Mouse (Mus musculus) frontal cortex, postnatal 10 days (tissue): ENCODE measurements around the gene Ppp1r12b.

Source experiments
- DNase-seq, 2 experiments: peaks; one replicate each; pipeline ENCODE4 v3.0.0; 2022; ENCODE audit warnings: low spot score in 2 of 2, mixed read lengths in 1 of 2

Ppp1r12b gene

DNA sequence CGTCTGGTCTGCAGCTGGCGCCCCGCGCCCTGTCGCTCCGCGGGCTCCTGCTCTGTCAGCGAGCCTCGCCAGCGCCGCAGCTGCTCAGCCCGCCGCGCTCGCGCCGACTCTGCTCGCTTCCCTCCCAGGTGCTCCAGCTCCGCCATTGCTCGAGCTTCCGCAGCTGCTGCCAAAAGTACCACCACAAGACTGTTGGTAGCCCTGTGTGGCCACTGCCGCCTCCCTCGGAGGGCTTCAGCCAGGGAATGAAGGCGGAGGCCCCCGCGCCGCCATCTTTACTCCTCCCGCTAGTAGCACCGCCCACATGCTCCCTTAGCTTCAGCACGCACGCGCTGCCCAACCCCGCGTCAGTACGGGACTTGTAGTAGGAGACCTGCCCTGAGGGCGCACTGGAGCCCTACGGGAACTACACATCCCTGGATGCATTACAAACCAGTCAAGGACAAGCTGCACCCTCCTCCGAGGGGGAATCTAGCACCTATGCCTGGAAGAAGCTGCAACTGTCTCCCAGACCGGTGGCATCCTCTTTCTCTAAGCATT, at the start of gene Ppp1r12b:
Gene Ppp1r12b (minus strand): TSS at position 306 of the 540 bp plus-strand sequence.
- DNase-seq: peak; percentile 97 to 98

DNA sequence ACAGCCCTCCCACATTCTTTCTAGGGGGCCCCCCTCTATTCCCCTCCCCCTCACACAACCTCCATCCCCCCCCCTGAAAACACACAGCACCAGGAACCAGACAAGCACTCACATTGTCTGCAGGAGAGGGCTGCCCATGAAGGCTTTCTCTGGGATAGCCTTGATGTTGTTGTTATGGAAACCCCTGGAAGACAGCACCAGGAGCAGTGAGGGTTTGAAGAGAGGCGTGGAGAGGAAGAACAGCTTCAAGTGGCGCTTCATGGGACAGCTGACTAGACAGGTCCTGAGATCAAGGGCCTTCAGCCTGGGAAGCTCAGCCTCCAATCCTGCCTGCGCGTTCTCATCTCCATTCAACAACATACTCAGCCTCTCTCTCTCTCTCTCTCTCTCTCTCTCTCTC, 47.6 kb upstream of the Ppp1r12b start:
- no peak for DNase-seq

DNA sequence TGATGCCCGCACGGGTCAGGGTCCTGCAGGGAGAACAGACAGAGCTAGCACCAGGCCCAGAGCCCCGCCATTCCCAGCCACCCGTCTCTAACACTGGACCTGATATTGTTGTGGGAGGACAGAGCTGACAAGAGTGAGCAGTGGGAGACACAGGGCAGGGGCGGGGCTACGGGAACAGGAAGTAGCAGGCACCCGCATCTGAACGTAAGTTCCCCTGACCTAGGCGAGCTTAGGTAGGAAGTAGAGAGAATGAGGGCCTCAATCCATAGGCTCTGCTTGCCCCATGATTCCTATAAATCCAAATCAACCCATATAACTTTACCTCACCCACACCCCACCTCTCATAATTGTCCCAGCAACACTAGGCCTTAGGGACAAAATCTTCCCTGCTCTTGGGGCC, 44.8 kb upstream of the Ppp1r12b start:
- no peak for DNase-seq

DNA sequence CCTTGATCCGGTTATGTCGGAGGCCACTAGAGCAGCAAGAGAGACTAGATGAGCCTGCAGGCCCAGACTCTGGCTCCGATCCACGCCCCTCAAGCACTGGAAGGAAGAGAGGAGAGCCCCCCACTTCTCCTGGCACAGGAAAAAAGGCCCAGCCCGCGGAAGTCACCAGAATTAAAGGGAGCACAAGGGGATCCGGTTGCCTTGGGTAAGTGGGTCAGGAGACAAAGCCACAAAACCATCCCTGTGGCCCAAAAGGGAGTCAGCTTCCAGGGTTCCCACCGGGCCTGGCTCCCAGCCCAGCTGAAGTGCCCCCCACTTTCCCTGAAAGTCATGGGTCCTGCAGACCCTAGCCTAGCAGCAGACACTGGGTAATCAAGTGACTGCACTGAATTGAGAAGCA, 42.5 kb upstream of the Ppp1r12b start:
- peak; percentile 27 to 28 for DNase-seq

DNA sequence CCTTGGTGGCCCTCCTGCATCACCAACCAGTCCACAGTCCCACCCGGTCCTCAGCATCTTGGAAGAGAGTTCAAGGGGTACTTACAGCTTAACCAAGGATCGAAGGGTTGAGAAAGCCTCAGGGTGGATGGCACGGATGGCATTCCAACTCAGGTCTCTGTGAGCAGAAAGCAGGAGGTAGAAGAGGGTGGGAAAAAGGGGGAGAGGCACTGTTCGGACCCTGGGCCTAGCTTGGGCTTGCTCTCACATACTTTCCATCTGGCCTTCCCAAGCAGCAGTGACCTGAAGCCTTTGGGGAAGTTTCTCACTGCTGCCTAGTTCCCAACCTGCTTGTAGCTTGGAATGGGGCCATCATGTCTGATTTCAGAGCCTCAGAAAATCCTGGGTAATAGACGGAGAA, 41.8 kb upstream of the Ppp1r12b start:
- no peak for DNase-seq

DNA sequence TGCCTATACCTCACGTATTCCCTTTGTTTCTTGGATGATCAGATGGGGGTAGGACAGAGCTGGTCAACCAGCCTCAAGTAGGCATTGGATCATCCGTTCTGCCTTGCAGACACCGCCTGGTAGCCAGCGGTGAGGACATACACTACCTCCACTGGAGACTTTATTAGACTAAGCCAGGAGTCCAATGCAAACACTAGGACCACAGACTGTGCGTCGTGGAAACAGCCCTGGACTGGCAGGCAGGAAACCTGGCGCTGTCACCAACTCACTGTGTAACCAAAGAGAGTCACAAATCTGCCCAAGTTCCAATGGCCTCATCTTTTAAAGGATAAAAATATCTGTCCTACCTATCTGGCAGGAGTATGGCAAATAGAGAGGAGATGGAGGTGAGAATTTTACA, 40.7 kb upstream of the Ppp1r12b start:
- no peak for DNase-seq

DNA sequence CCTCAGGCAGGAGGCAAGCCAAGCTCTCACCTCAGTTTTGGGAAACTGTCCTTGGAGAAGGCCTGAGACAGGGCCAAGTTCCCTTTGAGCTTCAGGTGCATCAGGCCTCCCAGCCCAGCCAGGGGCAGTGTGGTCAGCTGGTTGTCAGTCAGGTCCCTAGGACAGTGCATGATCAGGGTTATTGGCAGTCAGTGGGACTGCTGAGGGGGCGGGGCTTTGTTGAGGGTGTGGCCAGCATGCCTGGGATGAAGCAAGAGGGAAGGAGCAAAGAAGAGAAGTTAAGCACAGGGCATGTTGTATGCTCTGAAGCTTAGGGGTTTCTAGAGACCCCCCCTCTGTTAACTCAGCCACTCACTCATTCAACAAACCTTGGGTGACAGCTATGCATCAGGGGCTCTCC, 40.2 kb upstream of the Ppp1r12b start:
- no peak for DNase-seq

DNA sequence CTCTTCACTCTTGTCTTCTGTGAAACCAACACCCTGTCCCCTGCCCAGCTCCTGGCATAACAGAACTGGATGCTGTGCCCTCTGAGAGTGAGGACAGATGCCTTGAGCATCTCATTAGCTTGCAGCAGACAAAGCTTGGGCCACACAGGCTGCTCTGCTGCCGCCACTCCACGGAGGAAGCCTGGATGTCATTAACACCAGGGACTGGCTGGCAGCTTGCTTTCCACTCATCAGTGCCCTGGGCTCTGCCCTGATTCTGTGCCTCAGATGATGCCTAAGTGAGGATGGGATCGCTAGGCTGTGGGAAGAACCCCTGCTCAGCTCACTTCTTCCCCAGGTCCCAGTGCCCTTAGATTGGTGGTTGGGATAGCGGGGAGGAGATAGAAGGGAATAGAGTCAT, 39.7 kb upstream of the Ppp1r12b start:
- DNase-seq: no peak

DNA sequence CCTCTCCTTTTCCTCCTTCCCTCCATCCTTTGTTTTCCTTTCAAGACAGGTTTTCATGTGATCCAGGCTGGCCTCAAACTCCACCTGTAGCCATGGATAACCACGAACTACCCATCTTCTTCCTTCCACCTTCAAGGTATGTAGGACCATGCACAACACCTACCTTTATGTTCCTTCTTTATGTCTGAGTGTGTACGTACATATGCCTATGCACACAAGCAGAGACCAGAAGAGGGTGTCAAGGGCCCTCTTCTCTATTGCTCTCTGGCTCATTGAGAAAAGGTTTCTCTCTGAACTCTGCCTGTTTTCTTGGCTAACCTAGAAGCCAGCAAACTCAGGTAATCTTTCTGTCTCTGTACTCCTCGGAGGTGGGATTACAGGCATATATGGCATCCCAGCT, 39.0 kb upstream of the Ppp1r12b start:
- DNase-seq: no peak

DNA sequence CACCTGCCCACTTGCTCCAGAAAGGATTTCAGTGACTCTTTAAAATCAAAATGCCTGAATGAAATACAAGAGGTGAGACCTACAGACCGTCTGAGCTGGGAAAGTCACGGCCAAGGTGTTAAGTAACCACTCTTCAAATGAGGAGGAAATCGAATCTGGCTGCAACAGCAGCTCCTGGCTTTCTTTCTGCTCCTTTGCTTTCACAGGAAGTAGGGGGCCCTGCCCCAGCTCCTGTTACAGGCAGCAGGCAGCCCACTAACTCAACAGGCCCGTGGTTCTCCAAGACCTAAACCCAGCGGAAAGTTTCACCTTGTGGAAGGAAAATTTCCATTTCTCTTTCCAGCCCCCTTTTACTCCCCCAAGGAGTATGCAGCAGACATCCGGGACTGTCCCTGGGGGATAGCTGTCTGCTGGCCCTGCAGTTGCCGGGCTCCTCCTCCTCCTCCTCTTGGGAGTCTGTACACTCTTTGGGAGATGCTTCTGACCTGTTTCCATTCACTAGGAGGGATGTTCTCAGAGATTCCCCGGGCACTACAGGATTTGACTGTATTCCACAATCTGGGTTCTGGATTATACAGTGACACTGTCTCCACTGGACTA, 36.4 kb upstream of the Ppp1r12b start:
- DNase-seq: no peak

DNA sequence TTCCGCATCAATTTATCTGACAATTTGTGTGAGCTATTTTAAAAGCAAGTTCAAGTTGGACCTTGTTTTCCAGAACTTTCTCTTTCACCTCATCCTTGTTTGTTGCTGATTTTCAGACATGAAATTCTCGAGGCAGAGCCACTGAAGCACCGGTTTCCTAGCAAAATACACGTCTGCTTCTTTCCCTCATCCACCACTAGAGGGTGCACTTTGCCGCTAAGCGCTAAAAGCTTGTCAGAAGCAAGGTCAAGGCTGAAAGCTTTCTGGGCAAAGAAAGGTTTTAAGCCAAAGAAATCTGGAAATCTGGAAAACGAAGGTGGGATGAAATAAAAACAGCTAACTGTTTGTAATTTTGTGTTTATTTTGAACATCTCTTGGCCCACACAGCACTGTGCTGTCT, 33.6 kb upstream of the Ppp1r12b start:
- peak; percentile 52 to 79 for DNase-seq

DNA sequence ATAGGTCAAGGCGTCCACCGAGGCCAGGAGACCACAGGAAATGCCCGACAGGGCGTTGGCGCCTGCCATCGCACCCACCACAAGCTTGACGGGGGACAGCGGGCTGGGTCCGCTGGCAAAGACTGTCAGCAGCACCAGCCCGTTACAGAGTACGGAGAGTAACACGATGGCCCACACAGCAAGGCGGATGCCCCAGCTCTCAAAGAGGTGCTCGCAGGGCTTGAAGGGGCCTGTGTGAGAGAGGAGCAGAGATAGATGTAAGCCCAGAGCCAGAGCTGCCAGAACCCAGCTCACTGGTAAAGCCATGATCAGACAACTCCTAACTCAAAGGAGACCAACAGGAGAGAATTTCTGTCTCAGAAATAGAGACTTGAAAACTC, 32.2 kb upstream of the Ppp1r12b start:
- no peak for DNase-seq

DNA sequence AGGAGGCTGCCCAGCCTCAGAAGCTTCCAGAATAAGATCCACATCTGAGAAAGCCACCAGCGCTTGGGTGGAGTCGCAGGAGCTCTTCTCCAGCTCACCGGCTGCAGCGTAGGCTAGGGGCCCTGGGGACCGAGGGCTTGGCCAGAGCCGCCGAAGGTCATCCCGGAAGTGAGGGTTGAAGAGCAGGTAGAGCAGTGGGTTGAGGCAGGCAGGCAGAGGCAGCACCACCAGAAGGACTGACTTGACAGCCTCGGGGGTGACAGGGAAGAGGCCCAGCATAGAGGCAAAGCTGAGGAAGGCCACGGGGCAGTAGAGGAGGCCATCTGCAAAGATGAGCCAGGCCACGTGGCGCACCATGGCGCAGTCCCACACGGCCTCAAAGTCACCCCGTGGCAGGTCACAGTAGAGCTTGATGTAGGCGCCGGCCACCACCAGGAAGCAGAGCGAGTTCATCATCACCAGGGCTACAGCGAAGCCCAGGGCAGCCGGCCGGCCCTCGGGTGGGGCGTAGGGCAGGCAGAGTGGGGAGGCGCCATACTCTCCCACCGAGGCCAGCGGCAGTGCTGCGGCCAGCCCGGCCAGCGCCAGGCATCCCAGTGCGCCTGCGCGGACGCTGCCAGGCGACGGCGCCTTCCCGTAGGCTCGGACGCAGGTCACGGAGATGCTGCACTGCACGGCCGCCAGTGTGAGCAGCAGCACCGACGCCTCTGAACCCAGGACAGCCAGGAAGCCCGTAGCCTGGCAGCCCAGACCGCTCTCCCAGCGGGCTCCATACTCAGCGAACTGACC, 31.6 kb upstream of the Ppp1r12b start:
- peak; percentile 19 to 40 for DNase-seq

DNA sequence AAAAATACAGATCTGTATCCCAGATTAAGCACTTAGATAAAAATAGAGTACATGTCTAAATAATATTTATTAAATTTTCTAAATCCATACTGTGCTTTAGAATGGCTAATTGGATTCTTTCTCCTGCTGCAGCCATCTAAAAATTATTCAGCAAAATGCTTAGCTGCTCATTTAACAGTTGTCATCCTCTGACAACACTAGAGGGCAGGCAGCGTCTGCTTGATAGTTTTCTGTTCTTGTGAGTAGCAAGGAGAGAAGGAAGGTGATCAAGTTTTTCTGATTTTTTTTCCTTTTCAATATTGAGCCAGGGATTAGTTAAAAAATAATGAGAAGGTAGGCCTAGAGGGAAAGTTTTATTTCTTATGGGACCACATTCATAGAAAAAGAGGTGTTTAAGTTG, 17.2 kb upstream of the Ppp1r12b start:
- no peak for DNase-seq

DNA sequence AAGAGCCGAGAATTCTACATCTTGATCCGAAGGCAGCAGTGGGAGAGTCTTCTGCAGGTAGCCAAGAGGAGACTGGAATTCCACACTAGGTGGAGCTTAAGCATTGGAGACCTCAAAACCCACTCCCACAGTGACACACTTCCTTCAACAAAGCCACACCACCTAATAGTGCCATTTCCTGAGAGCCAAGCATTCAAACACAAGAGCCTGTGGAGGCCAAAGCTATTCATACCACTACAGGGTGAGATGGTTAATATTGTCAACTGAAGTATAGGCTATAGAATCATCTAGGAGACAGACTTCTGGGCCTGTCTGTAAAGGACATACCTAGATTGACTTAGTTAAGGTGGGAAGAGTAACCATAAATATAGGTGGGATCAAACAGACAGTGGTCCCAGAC, 9.7 kb upstream of the Ppp1r12b start:
- DNase-seq: no peak

DNA sequence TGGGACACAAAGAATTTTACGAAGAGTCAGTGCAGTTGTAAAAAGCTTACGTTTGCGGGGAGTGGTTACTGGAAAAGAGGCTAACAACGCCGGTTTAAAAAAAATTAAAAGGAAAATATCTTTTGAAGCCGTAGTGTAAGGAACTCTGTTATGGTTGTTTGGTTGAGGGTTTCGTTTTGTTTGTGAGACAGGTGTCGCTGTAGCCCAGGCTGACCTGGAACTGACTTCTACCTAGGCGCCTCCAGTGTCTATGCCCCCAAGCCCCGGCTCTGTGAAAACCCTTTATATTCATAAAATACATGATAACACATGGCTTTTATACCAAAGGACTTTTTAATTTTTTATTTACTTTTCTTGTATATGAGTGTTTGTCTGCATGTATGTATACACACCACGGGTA, 7.1 kb upstream of the Ppp1r12b start:
- no peak for DNase-seq

DNA sequence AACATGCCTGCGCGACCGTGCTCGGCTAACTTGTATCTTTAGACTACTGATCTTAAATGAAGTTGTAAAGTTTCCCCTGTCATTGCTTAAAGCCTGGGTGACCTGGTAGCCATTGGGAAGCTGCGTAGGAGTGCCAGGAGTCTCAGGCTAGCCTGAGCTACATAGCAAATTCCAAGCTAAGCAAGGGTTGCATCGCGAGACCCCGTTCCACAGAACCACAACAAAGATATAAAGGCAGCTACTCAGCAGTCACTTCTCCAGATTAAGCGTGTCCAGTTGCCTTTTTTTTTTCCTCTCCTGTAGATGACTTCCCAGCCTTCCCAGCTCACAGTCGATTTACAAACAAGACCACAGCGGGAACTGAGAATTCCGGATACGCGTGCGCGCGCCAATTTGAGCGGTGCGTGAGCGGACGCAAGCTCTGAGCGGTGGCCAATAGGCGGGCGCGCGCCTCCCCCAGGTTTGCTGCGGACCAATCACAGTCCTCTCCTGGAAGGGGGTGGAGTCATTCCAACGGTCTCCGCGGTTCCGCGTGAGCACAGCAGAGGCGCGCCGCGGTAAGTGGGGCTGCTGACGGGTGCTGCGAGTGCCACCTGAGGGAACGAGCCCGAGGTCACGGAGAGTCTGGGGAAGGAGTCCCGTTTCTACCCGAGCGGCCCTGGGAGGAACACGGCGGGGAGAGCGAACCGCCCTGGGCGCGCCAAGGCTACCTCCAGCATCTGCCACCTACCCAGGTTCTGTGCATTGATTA, 6.5 kb upstream of the Ppp1r12b start, which contains the start of gene Ube2t:
Gene Ube2t (plus strand): TSS at position 513 of the 751 bp plus-strand sequence.
- peak; percentile 90 to 95 for DNase-seq

DNA sequence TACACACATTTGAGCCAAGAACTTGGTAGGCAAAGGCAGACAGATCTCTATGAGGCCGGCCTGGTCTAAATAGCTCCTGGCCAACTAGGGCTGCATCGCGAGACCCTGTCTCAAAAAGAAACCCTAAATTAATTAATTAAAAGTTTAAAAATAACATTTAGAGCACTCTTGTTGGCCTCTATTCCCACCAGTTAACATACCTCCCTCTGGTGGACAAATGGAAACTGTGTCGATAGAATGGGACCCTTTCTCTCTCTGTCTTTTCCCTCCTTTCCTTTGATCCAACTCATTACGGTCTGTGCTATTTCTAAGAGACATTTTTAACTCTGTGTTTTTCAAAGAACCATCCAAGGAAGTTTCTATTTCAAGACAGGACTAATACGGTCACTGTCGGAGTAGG, 4.9 kb upstream of the Ppp1r12b start:
- no peak for DNase-seq

DNA sequence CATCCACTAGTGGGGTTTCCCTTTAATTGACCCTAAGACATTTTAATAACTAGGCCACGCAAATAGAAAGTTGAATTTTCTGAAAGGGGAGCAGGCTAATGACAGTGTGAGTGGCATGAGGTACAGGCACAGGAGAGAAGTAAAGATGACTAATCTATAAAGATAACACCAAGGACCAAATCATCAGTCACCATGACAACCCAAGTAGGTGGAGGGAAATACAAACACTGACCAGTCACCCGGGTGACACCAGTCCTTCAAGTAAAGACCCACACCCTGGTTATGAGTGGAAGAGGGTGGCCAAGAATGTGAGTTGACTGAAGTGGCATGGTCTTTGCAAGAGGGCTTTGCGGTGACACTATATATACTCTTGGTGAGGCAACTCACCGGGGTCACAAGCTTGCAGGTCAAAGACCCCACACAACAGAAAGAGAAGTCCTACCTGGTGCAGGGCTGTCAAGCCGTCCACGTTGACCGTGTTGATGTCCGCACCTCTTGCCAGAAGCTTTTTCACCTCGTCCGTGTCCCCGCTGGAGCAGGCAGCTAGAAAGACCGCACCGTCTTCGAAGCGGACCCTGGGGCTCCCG, 599 bp downstream of the Ppp1r12b start:
- peak in 1 of 2 experiments; percentile 29 for DNase-seq

DNA sequence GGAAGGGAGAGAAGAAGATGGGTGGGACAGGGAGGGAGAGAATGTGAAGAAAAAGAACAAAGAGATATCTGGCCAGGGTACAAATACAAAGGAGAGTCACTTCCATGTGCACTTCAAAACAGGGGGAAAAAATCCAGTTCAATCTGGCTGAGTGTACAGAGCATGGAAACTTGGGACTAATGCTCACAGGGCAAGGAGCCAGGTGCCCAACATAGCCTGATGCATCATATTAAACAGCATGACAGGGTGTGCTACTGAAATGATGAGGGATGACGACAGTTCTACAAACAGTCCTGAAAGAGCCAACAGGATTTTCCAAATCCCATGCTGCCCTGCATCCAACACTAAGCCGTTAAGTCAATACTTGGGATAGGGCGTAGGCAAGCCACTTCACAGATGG, 5.8 kb downstream of the Ppp1r12b start:
- DNase-seq: no peak

DNA sequence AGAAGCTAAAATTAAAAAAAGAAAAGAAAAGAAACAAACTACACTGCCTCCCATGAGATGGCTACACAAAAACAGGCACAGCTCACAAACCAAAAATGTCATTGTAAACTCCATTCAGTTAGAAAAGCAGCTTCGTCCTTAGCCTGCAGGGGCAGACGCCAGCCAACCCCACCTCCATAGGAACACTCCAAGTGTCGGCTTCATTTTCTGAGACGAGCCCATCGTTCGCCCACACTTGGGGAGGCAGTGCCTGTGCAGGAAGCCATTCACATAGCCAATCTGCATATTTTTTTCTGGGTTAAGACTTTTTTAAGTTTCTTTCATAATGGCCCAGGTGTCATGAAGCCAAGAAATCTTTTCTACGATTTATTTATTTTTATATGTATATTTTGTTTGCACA, 8.2 kb downstream of the Ppp1r12b start:
- no peak for DNase-seq

DNA sequence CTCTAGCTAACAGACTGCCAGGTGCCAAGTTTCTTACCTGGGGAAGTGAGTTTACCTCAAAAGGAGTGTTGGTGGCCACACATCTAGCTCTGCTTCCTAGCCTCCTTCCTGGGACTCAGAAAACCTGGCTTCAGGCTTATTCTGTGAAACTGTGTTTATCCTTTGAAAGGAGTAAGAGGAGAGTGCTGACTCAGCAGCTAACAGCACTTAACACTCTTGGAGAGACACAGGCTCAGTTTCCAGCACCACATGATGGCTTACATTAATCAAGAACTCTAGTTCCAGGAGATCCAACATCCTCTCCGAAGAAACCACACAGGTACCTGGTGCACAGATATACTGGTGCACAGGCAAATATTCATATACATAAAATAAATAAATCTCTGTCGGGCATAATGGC, 12.8 kb downstream of the Ppp1r12b start:
- no peak for DNase-seq
